ENCODE assay signal across 8 mouse cellular contexts in the genomic region with DNA sequence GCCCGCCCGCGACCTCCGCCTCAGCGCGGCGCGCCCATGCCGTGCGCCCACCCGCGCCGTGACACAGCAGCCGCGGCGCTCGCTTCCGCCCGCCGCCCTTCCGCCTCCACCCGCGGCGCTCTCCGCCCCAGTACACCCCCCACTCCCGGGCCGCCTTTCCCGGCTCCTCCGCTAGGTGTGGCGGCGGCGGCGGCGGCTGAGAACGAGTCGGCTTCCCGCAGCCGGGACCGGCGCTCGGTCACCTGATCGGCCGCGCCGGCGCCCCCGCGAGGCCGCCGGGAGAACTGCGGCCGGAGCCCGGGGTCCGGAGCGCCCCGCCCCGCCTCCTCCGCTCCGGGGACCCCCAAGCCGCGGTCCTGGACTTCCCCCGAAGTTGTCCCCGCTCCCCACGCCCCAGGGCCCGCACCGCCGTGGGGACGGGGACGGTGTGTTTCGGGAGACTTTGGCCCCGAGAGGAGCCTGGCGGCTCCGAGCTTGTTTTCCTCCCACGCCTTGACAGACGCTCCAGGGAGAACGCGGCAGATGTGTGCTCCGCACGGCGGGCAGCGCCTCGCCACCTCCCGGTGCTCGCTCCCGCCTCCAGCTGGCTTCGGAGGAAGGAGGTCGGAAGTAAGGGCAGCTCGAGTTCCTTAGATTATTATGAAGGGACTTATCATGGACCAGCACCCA. TPM values are rescaled to one million over a fixed set of nuclear protein-coding genes. Genes with fewer than 3 reads are reported as not detected.
DNase-seq lines count a peak whose midpoint lies in the region; ATAC-seq and TF ChIP-seq lines count a peak whose summit lies in the region.

Gene Nckap1 (minus strand): TSS at position 338 of the 669 bp plus-strand sequence.

- no peak; the same call in 1 of the 2 replicates for TF ChIP-seq RAD21 in CH12.LX (IDR thresholded peaks at IDR 0.05; ENCODE audit: low read depth, low read length)

- H3K9me3 ChIP-seq in CH12.LX (replicated peaks; ENCODE audit: low read length) = peaks cover 14% of the 10 kb centered on the region
- H3K9me3 ChIP-seq in forebrain, embryonic 12.5 days = no peaks in the 10 kb centered on the region
- no peaks in the 10 kb centered on the region for H3K9me3 ChIP-seq in heart, embryonic 16.5 days (replicated peaks; ENCODE audit: control insufficient read depth, low read length)
- no peaks in the 10 kb centered on the region for H3K9me3 ChIP-seq in liver, embryonic 14.5 days (ENCODE audit: control insufficient read depth, low read length)
- no peaks in the 10 kb centered on the region for H3K9me3 ChIP-seq in neural tube, embryonic 13.5 days

- peak within 1 kb of the TSS; percentile 59 for H3K4me2 ChIP-seq in CH12.LX (ENCODE audit: insufficient read depth, low read depth, poor library complexity, severe bottlenecking)
- H3K4me2 ChIP-seq in forebrain, embryonic 12.5 days = peak within 1 kb of the TSS; percentile 63
- peak within 1 kb of the TSS; percentile 79 for H3K4me2 ChIP-seq in heart, embryonic 16.5 days (ENCODE audit: low read depth, low read length)
- H3K4me2 ChIP-seq in liver, embryonic 14.5 days (ENCODE audit: low read depth) = peak within 1 kb of the TSS; percentile 78
- H3K4me2 ChIP-seq in neural tube, embryonic 13.5 days = peak within 1 kb of the TSS; percentile 69

- H3K27me3 ChIP-seq in CH12.LX (replicated peaks) = peaks cover 62% of the 10 kb centered on the region
- no peaks in the 10 kb centered on the region for H3K27me3 ChIP-seq in forebrain, embryonic 12.5 days
- H3K27me3 ChIP-seq in heart, embryonic 16.5 days (ENCODE audit: control insufficient read depth, insufficient read depth, low read length) = no peaks in the 10 kb centered on the region
- H3K27me3 ChIP-seq in liver, embryonic 14.5 days (ENCODE audit: control insufficient read depth, insufficient read depth, low read length) = peaks cover 2% of the 10 kb centered on the region
- no peaks in the 10 kb centered on the region for H3K27me3 ChIP-seq in neural tube, embryonic 13.5 days
- H3K27me3 ChIP-seq in testis, adult 2 months (ENCODE audit: control insufficient read depth, insufficient read depth, low read length) = no peaks in the 10 kb centered on the region

- no peaks in the 10 kb centered on the region for H3K36me3 ChIP-seq in CH12.LX (replicated peaks in 1 of 2; ENCODE audit: control insufficient read depth in 1 of 2, insufficient read depth in 1 of 2, low read length in 1 of 2)
- H3K36me3 ChIP-seq in forebrain, embryonic 12.5 days (replicated peaks) = no peaks in the 10 kb centered on the region
- H3K36me3 ChIP-seq in heart, embryonic 16.5 days (ENCODE audit: control insufficient read depth, insufficient read depth) = no peaks in the 10 kb centered on the region
- H3K36me3 ChIP-seq in liver, embryonic 14.5 days (replicated peaks; ENCODE audit: control insufficient read depth, insufficient read depth, low read depth) = no peaks in the 10 kb centered on the region
- no peaks in the 10 kb centered on the region for H3K36me3 ChIP-seq in neural tube, embryonic 13.5 days
- no peaks in the 10 kb centered on the region for H3K36me3 ChIP-seq in testis, adult 2 months (ENCODE audit: control insufficient read depth, insufficient read depth, low read length)

- in situ Hi-C loops in CH12.LX (cut with MboI; ENCODE audit: low pct_ligation_motif_present, low pct_unique_long_range_greater_than_20kb, low sequenced_read_pairs) = no loop called here

- TF ChIP-seq CTCF in CH12.LX (conservative IDR thresholded peaks at IDR 0.05 in 1 of 2, IDR thresholded peaks at IDR 0.05 in 1 of 2; ENCODE audit: low read depth in 2 of 2, low read length in 2 of 2) = peak in 1 of 2 experiments; percentile 62; a peak in 2 of 4 replicates
- TF ChIP-seq CTCF in liver, embryonic 14.5 days (IDR thresholded peaks at IDR 0.05; ENCODE audit: low read depth) = peak; percentile 47
- TF ChIP-seq CTCF in testis, adult 2 months (IDR thresholded peaks at IDR 0.05; ENCODE audit: control insufficient read depth, insufficient read depth, insufficient replicate concordance, low read depth, low read length) = peak; percentile 28

- dilution Hi-C loops in CH12.LX (cut with MboI; ENCODE audit: extremely low pct_ligation_motif_present, extremely low pct_unique_long_range_greater_than_20kb, low sequenced_read_pairs) = no loop called here

- ATAC-seq in forebrain, embryonic 12.5 days (ENCODE audit: low FRiP score) = peak; percentile 95
- ATAC-seq in heart, embryonic 16.5 days (replicated peaks; ENCODE audit: extremely low read depth, insufficient read depth, low FRiP score) = peak; percentile 92
- peak; percentile 93 for ATAC-seq in liver, embryonic 14.5 days (ENCODE audit: insufficient read depth)
- ATAC-seq in neural tube, embryonic 13.5 days (ENCODE audit: low read depth) = peak; percentile 95

- H3K27ac ChIP-seq in CH12.LX (ENCODE audit: insufficient read depth, low read depth) = no peak within 1 kb of the TSS
- H3K27ac ChIP-seq in forebrain, embryonic 12.5 days = peak within 1 kb of the TSS; percentile 98
- peak within 1 kb of the TSS; percentile 98 for H3K27ac ChIP-seq in heart, embryonic 16.5 days (ENCODE audit: low read length)
- H3K27ac ChIP-seq in liver, embryonic 14.5 days = peak within 1 kb of the TSS; percentile 57
- H3K27ac ChIP-seq in neural tube, embryonic 13.5 days (replicated peaks) = peak within 1 kb of the TSS; percentile 98
- peak within 1 kb of the TSS; percentile 92 for H3K27ac ChIP-seq in testis, adult 2 months (ENCODE audit: control insufficient read depth, insufficient read depth, low read depth, low read length)

- no peaks in the 10 kb centered on the region for H3K79me2 ChIP-seq in CH12.LX (replicated peaks; ENCODE audit: control insufficient read depth, extremely low read depth, insufficient read depth, poor library complexity, severe bottlenecking)

- H3K9ac ChIP-seq in CH12.LX (ENCODE audit: insufficient read depth, low read depth) = peak within 1 kb of the TSS; percentile 54
- H3K9ac ChIP-seq in forebrain, embryonic 12.5 days = peak within 1 kb of the TSS; percentile 97
- peak within 1 kb of the TSS; percentile 99 for H3K9ac ChIP-seq in heart, embryonic 16.5 days (ENCODE audit: low read length)
- H3K9ac ChIP-seq in liver, embryonic 14.5 days (replicated peaks) = peak within 1 kb of the TSS; percentile 75
- H3K9ac ChIP-seq in neural tube, embryonic 13.5 days = peak within 1 kb of the TSS; percentile 97

- WGBS in forebrain, embryonic 12.5 days = 0% methylated on average over 69 of the region's 88 CpGs
- WGBS in heart, embryonic 16.5 days = under 1% methylated on average over 66 of the region's 88 CpGs
- WGBS in liver, embryonic 14.5 days (ENCODE audit: insufficient replicate concordance) = under 1% methylated on average over 79 of the region's 88 CpGs
- WGBS in neural tube, embryonic 13.5 days = under 1% methylated on average over 77 of the region's 88 CpGs

- TF ChIP-seq EP300 in CH12.LX (IDR thresholded peaks at IDR 0.05; ENCODE audit: low read length) = no peak
- no peak for TF ChIP-seq EP300 in liver, embryonic 14.5 days (IDR thresholded peaks at IDR 0.05; ENCODE audit: low read depth)

- peak; percentile 45 for DNase-seq in CH12.LX (ENCODE audit: extremely low read depth)
- peak; percentile 74 for DNase-seq in c-Kit-positive CD71-positive TER-119-positive erythroid progenitor cells, embryonic 14.5 days (ENCODE audit: low spot score)
- peak; percentile 87 to 95 for DNase-seq in kidney, postnatal 36 days
- peak; percentile 66 to 74 (median 66) for DNase-seq in liver, embryonic 14.5 days (ENCODE audit: low read depth in 3 of 3, low spot score in 3 of 3)

- TF ChIP-seq POLR2A in CH12.LX (IDR thresholded peaks at IDR 0.05; ENCODE audit: low read depth, low read length) = no peak
- TF ChIP-seq POLR2A in testis, adult 2 months (IDR thresholded peaks at IDR 0.05; ENCODE audit: control insufficient read depth, low read depth, low read length) = peak; percentile 5

- H3K4me3 ChIP-seq in CH12.LX (replicated peaks in 1 of 3; ENCODE audit: low read depth in 2 of 3, low read length in 2 of 3, poor library complexity in 1 of 3) = peak within 1 kb of the TSS; percentile 58 to 72 (median 68)
- H3K4me3 ChIP-seq in forebrain, embryonic 12.5 days (replicated peaks) = peak within 1 kb of the TSS; percentile 89
- H3K4me3 ChIP-seq in heart, embryonic 16.5 days (ENCODE audit: low read length) = peak within 1 kb of the TSS; percentile 94
- H3K4me3 ChIP-seq in liver, embryonic 14.5 days (ENCODE audit: insufficient read depth in 1 of 2, low read depth in 2 of 2, low read length in 2 of 2) = peak within 1 kb of the TSS; percentile 85 to 94
- H3K4me3 ChIP-seq in neural tube, embryonic 13.5 days = peak within 1 kb of the TSS; percentile 91
- H3K4me3 ChIP-seq in testis, adult 2 months (ENCODE audit: control insufficient read depth, low read depth, low read length) = peak within 1 kb of the TSS; percentile 97

- H3K4me1 ChIP-seq in CH12.LX (ENCODE audit: control insufficient read depth in 1 of 2, insufficient read depth in 2 of 2) = peaks cover 2 to 16% of the 10 kb centered on the region in 2 experiments; a peak in 3 of 4 replicates
- peaks cover 13% of the 10 kb centered on the region for H3K4me1 ChIP-seq in forebrain, embryonic 12.5 days
- H3K4me1 ChIP-seq in heart, embryonic 16.5 days (ENCODE audit: control insufficient read depth, insufficient read depth, low read length) = peaks cover 16% of the 10 kb centered on the region
- H3K4me1 ChIP-seq in liver, embryonic 14.5 days (replicated peaks; ENCODE audit: control insufficient read depth in 2 of 2, insufficient read depth in 2 of 2, low read length in 1 of 2) = peaks cover 6 to 10% of the 10 kb centered on the region in 2 experiments; a peak in 3 of 4 replicates
- peaks cover 20% of the 10 kb centered on the region for H3K4me1 ChIP-seq in neural tube, embryonic 13.5 days (replicated peaks)
- H3K4me1 ChIP-seq in testis, adult 2 months (ENCODE audit: control insufficient read depth, insufficient read depth, low read length) = no peaks in the 10 kb centered on the region

TF ChIP-seq in CH12.LX, 34 proteins besides CTCF, POLR2A, EP300 and RAD21 (continues in another document):
- no peak for TF ChIP-seq NELFE (IDR thresholded peaks at IDR 0.05; ENCODE audit: low read depth, low read length)
- TF ChIP-seq SMC3 (IDR thresholded peaks at IDR 0.05; ENCODE audit: low read depth, low read length) = no peak
- no peak for TF ChIP-seq ETS1 (conservative IDR thresholded peaks at IDR 0.05; ENCODE audit: low read depth, low read length)
- TF ChIP-seq PAX5 (IDR thresholded peaks at IDR 0.05; ENCODE audit: low read length) = no peak
- TF ChIP-seq SIN3A (IDR thresholded peaks at IDR 0.05; ENCODE audit: low read length) = no peak

RNA-seq across cellular contexts. Expression of gene Nckap1, which starts in this region (rescaled TPM):
- total RNA-seq in CH12.LX (2012; rRNA removed) (3.9 and 4.2 TPM in 2 replicates), CH12.LX (2014; rRNA removed) (6.8 and 7.6 TPM in 2 replicates)
- 7.1 and 7.7 TPM in 2 replicates for polyA plus RNA-seq in CH12.LX (2012; ENCODE audit: insufficient read length, low read depth)
- 94.5 and 97.9 TPM in 2 replicates for polyA plus RNA-seq in forebrain, embryonic 12.5 days (2016; fragmentation: Nextera tagmentation; extraction: Ambion mirVana)
- polyA plus RNA-seq in heart, embryonic 16.5 days (2015; fragmentation: Nextera tagmentation; extraction: Ambion mirVana) = 40.2 and 52.6 TPM in 2 replicates
- 7.6 and 11.4 TPM in 2 replicates for polyA plus RNA-seq in liver, embryonic 14.5 days (2012; rRNA removed)
- polyA plus RNA-seq in liver, embryonic 14.5 days (2014; fragmentation: Nextera tagmentation; extraction: Ambion mirVana) = 9.9 and 10.3 TPM in 2 replicates
- polyA plus RNA-seq in neural tube, embryonic 13.5 days (2015; fragmentation: Nextera tagmentation; extraction: Ambion mirVana) = 90.5 and 104 TPM in 2 replicates
- 11.3 and 15.2 TPM in 2 replicates for polyA plus RNA-seq in testis, adult 2 months (2012; rRNA removed)
